Mouse (Mus musculus): ENCODE measurements around the gene Angptl1. TPM values are rescaled to one million over a fixed set of nuclear protein-coding genes. Genes with fewer than 3 reads are reported as not detected.
A peak's percentile ranks its signal among the peaks of the same experiment; 100 is the strongest.

Gene Angptl1
- not detected in 2 replicates for total RNA-seq (2017)

- no peak for ATAC-seq (replicated peaks; ENCODE audit: low read depth, poor library complexity, severe bottlenecking)
Measured at GRCm38 (mm10) chr1:156838177-156838576, at the start of gene Angptl1. Angptl1 (plus strand) TSS chr1:156838562.

GRCm38 (mm10) chr1:156789844-156790490, 48.4 kb upstream of the Angptl1 start:
- ATAC-seq (replicated peaks; ENCODE audit: low read depth, poor library complexity, severe bottlenecking), result no peak

GRCm38 (mm10) chr1:156796251-156796650, 42.1 kb upstream of the Angptl1 start:
- ATAC-seq (replicated peaks; ENCODE audit: low read depth, poor library complexity, severe bottlenecking), result no peak

GRCm38 (mm10) chr1:156801276-156801675, 37.1 kb upstream of the Angptl1 start:
- no peak for ATAC-seq (replicated peaks; ENCODE audit: low read depth, poor library complexity, severe bottlenecking)

- no peak for ATAC-seq (replicated peaks; ENCODE audit: low read depth, poor library complexity, severe bottlenecking)
Measured at GRCm38 (mm10) chr1:156808332-156808731, 30.0 kb upstream of the Angptl1 start.

- ATAC-seq (replicated peaks; ENCODE audit: low read depth, poor library complexity, severe bottlenecking), result no peak
Measured at GRCm38 (mm10) chr1:156811928-156812327, 26.4 kb upstream of the Angptl1 start.

GRCm38 (mm10) chr1:156812716-156813115, 25.6 kb upstream of the Angptl1 start:
- no peak for ATAC-seq (replicated peaks; ENCODE audit: low read depth, poor library complexity, severe bottlenecking)

GRCm38 (mm10) chr1:156813485-156813884, 24.9 kb upstream of the Angptl1 start:
- ATAC-seq (replicated peaks; ENCODE audit: low read depth, poor library complexity, severe bottlenecking), result no peak

- ATAC-seq (replicated peaks; ENCODE audit: low read depth, poor library complexity, severe bottlenecking), result no peak
Measured at GRCm38 (mm10) chr1:156819236-156819635, 19.1 kb upstream of the Angptl1 start.

GRCm38 (mm10) chr1:156838695-156839094, 333 bp downstream of the Angptl1 start:
- ATAC-seq (replicated peaks; ENCODE audit: low read depth, poor library complexity, severe bottlenecking), result no peak

GRCm38 (mm10) chr1:156841625-156842339, 3.4 kb downstream of the Angptl1 start:
- ATAC-seq (replicated peaks; ENCODE audit: low read depth, poor library complexity, severe bottlenecking), result peak; percentile 52

- no peak for ATAC-seq (replicated peaks; ENCODE audit: low read depth, poor library complexity, severe bottlenecking)
Measured at GRCm38 (mm10) chr1:156847098-156847497, 8.7 kb downstream of the Angptl1 start.

GRCm38 (mm10) chr1:156852409-156852808, 14.0 kb downstream of the Angptl1 start:
- ATAC-seq (replicated peaks; ENCODE audit: low read depth, poor library complexity, severe bottlenecking), result no peak

- ATAC-seq (replicated peaks; ENCODE audit: low read depth, poor library complexity, severe bottlenecking), result no peak
Measured at GRCm38 (mm10) chr1:156852872-156853271, 14.5 kb downstream of the Angptl1 start.

- ATAC-seq (replicated peaks; ENCODE audit: low read depth, poor library complexity, severe bottlenecking), result no peak
Measured at GRCm38 (mm10) chr1:156854558-156854957, 16.2 kb downstream of the Angptl1 start.

- ATAC-seq (replicated peaks; ENCODE audit: low read depth, poor library complexity, severe bottlenecking), result no peak
Measured at GRCm38 (mm10) chr1:156856666-156857065, 18.3 kb downstream of the Angptl1 start.

- peak; percentile 43 for ATAC-seq (replicated peaks; ENCODE audit: low read depth, poor library complexity, severe bottlenecking)
Measured at GRCm38 (mm10) chr1:156859156-156859555, 20.8 kb downstream of the Angptl1 start.

GRCm38 (mm10) chr1:156859711-156860250, 21.4 kb downstream of the Angptl1 start:
- ATAC-seq (replicated peaks; ENCODE audit: low read depth, poor library complexity, severe bottlenecking), result no peak

GRCm38 (mm10) chr1:156860266-156860665, 21.9 kb downstream of the Angptl1 start:
- peak; percentile 35 for ATAC-seq (replicated peaks; ENCODE audit: low read depth, poor library complexity, severe bottlenecking)

GRCm38 (mm10) chr1:156861475-156862043, 23.2 kb downstream of the Angptl1 start:
- peak; percentile 62 for ATAC-seq (replicated peaks; ENCODE audit: low read depth, poor library complexity, severe bottlenecking)

- no peak for ATAC-seq (replicated peaks; ENCODE audit: low read depth, poor library complexity, severe bottlenecking)
Measured at GRCm38 (mm10) chr1:156863726-156864125, 25.4 kb downstream of the Angptl1 start.
